Mouse (Mus musculus): ENCODE measurements at regions not wholly inside any gene's neighbourhood (a gene's known extent, or its start where the extent isn't known, plus 50 kb on each side); places are given as distances from the start of the nearest gene placed in this dataset.

- TF ChIP-seq CTCF (conservative IDR thresholded peaks at IDR 0.05; ENCODE audit: low read length) (no peak), POU5F1 (IDR thresholded peaks at IDR 0.05; ENCODE audit: borderline replicate concordance, low read length) (no peak), NANOG (IDR thresholded peaks at IDR 0.05; ENCODE audit: borderline replicate concordance, low read length) (no peak)
Observed at GRCm38 (mm10) chr3:53338571-53338970, 124.6 kb downstream of the Nhlrc3 start.

All from E14TG2a.4 (cell line).